Mouse (Mus musculus): ENCODE results near the gene 6030468B19Rik. TPM values are rescaled to one million over a fixed set of nuclear protein-coding genes. Genes with fewer than 3 reads are reported as not detected.

The 6030468B19Rik gene
- polyA plus RNA-seq, 1 experiment from 2014 or later: 0.28 TPM

GRCm38 (mm10) chr11:117774925-117775324 is 22.5 kb upstream of the 6030468B19Rik start:
- DNase-seq (ENCODE audit: low spot score): no peak
- H3K36me3 ChIP-seq (ENCODE audit: control insufficient read depth, insufficient read depth, low read length): peaks cover 14% of the 10 kb centered on the region; the same call in 1 of the 2 replicates
- 91% methylated on average over 10 of the region's 10 CpGs for WGBS

DNA sequence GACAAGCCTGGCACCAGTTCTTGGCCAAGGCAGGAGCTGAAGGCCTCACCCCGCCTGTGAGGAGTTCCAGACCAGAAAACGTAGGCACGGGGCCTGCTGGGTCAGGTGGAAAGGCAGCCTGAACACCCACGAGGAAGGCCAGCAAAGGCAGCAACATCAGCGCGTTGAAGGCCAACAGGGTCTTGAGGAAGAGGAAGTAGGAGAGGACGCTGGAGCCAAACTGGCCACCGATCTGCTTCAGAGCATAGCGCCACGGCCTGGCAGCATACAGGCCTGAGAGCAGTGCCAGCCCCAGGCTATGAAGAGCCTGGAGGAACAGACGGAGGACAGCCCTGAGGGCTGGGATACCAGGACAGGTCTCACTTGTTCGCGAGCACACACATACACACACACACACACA is 21.9 kb upstream of the 6030468B19Rik start:
- ATAC-seq (replicated peaks; ENCODE audit: low FRiP score, low TSS enrichment, low read depth): no peak
- Histone ChIP-seq H3K9me3 (ENCODE audit: control insufficient read depth, low read length) (no peaks in the 10 kb centered on the region), H3K36me3 (ENCODE audit: control insufficient read depth, insufficient read depth, low read length) (peaks cover 14% of the 10 kb centered on the region; the same call in 1 of the 2 replicates), H3K9ac (ENCODE audit: low read length) (no peak overlapping the region), H3K27ac (ENCODE audit: low read depth) (no peak overlapping the region), H3K4me1 (replicated peaks; ENCODE audit: control insufficient read depth, insufficient read depth, low read length) (peaks cover 13% of the 10 kb centered on the region), H3K4me3 (ENCODE audit: low read depth, low read length) (no peak overlapping the region), H3K27me3 (replicated peaks; ENCODE audit: control insufficient read depth, insufficient read depth, low read length) (no peaks in the 10 kb centered on the region), H3K4me2 (ENCODE audit: low read length) (no peak overlapping the region)
- no peak for DNase-seq (ENCODE audit: low spot score)
- WGBS: 90% methylated on average over 13 of the region's 13 CpGs

More at GRCm38 (mm10) chr11:117774925-117775324, 22.5 kb upstream of the 6030468B19Rik start:
- Histone ChIP-seq H3K27me3 (replicated peaks; ENCODE audit: control insufficient read depth, insufficient read depth, low read length) (no peaks in the 10 kb centered on the region), H3K4me1 (replicated peaks; ENCODE audit: control insufficient read depth, insufficient read depth, low read length) (peaks cover 10% of the 10 kb centered on the region), H3K4me3 (ENCODE audit: low read depth, low read length) (no peak overlapping the region), H3K9me3 (ENCODE audit: control insufficient read depth, low read length) (no peaks in the 10 kb centered on the region), H3K9ac (ENCODE audit: low read length) (no peak overlapping the region), H3K4me2 (ENCODE audit: low read length) (no peak overlapping the region), H3K27ac (ENCODE audit: low read depth) (no peak overlapping the region)
- no peak for ATAC-seq (replicated peaks; ENCODE audit: low FRiP score, low TSS enrichment, low read depth)

DNA sequence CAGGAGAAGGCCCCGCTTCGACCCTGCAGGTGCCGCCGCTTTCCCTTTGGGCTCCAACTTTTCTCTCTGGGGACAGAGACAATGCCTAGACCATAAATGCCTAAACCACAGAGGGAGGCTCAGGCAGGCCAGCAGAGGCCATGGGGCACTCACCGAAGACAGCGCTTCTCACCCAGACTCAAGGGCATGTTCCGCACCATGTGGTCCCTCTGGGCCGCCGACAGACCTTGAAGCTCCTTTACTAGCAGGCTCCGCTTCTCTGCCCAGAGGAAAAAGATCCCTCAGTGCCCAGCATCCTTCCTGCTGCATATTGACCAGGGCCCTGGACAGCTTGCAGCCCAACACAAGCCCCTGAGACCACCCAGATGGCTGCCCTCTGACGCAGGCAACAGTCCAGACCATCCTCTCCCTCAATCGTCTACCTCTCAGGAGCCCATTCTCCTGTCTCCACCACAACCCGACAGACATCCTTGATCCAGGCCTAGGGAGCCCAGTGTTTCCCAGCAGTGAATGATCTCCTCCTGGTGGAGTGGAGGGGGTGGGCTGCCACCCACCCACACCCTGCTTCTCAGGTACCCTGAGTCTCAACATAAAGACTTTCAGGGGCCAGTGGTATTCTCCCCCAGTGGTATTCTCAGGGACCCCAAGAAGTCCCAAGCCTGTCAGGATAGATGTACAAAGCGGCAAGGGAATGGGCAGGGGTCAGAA is 21.2 kb upstream of the 6030468B19Rik start:
- H3K9ac ChIP-seq (ENCODE audit: low read length): no peak overlapping the region
- ATAC-seq (replicated peaks; ENCODE audit: low FRiP score, low TSS enrichment, low read depth): no peak
- H3K27ac ChIP-seq (ENCODE audit: low read depth): no peak overlapping the region
- H3K27me3 ChIP-seq (replicated peaks; ENCODE audit: control insufficient read depth, insufficient read depth, low read length): no peaks in the 10 kb centered on the region
- H3K36me3 ChIP-seq (ENCODE audit: control insufficient read depth, insufficient read depth, low read length): peaks cover 14% of the 10 kb centered on the region; the same call in 1 of the 2 replicates
- no peaks in the 10 kb centered on the region for H3K9me3 ChIP-seq (ENCODE audit: control insufficient read depth, low read length)
- 91% methylated on average over 14 of the region's 14 CpGs for WGBS
- no peak overlapping the region for H3K4me2 ChIP-seq (ENCODE audit: low read length)
- peaks cover 20% of the 10 kb centered on the region for H3K4me1 ChIP-seq (replicated peaks; ENCODE audit: control insufficient read depth, insufficient read depth, low read length)
- DNase-seq (ENCODE audit: low spot score): no peak
- no peak overlapping the region for H3K4me3 ChIP-seq (ENCODE audit: low read depth, low read length)

DNA sequence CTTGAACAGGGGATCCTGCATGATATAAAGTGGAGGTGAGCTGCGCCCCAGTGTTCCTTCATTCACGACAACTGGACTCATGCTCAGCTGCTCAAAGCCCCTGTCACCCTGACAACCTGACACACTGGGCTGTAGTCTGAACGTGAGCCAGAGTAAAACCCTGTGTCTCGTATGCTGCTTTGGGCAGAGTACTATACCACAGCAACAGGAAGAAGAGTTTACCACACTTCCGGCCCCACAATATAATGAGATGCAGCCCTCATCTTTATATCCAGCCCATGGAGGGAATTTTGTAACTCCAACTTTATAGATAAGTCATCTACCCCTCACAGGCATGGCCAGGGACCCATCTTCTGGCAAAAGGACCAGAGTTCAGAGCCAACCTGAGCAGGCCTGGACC is 20.3 kb upstream of the 6030468B19Rik start:
- DNase-seq (ENCODE audit: low spot score) (no peak), ATAC-seq (replicated peaks; ENCODE audit: low FRiP score, low TSS enrichment, low read depth) (no peak)
- 84% methylated on average over 5 of the region's 5 CpGs for WGBS
- no peak overlapping the region for H3K4me2 ChIP-seq (ENCODE audit: low read length)
- no peak overlapping the region for H3K9ac ChIP-seq (ENCODE audit: low read length)
- H3K27ac ChIP-seq (ENCODE audit: low read depth): no peak overlapping the region
- H3K36me3 ChIP-seq (ENCODE audit: control insufficient read depth, insufficient read depth, low read length): peaks cover 14% of the 10 kb centered on the region; the same call in 1 of the 2 replicates
- no peak overlapping the region for H3K4me3 ChIP-seq (ENCODE audit: low read depth, low read length)
- H3K9me3 ChIP-seq (ENCODE audit: control insufficient read depth, low read length): no peaks in the 10 kb centered on the region
- peaks cover 27% of the 10 kb centered on the region for H3K4me1 ChIP-seq (replicated peaks; ENCODE audit: control insufficient read depth, insufficient read depth, low read length)
- H3K27me3 ChIP-seq (replicated peaks; ENCODE audit: control insufficient read depth, insufficient read depth, low read length): no peaks in the 10 kb centered on the region

- ATAC-seq (replicated peaks; ENCODE audit: low FRiP score, low TSS enrichment, low read depth) (no peak), DNase-seq (ENCODE audit: low spot score) (no peak)
- Histone ChIP-seq H3K36me3 (ENCODE audit: control insufficient read depth, insufficient read depth, low read length) (0 out of 2 replicates have a peak, but pooled peaks cover 9% of the 10 kb centered on the region), H3K27me3 (replicated peaks; ENCODE audit: control insufficient read depth, insufficient read depth, low read length) (no peaks in the 10 kb centered on the region), H3K27ac (ENCODE audit: low read depth) (no peak overlapping the region), H3K4me2 (ENCODE audit: low read length) (no peak overlapping the region), H3K9me3 (ENCODE audit: control insufficient read depth, low read length) (no peaks in the 10 kb centered on the region), H3K4me1 (replicated peaks; ENCODE audit: control insufficient read depth, insufficient read depth, low read length) (peaks cover 32% of the 10 kb centered on the region), H3K4me3 (ENCODE audit: low read depth, low read length) (no peak overlapping the region), H3K9ac (ENCODE audit: low read length) (no peak overlapping the region)
- 92% methylated on average over 11 of the region's 11 CpGs for WGBS
Measured at GRCm38 (mm10) chr11:117778031-117778430, 19.4 kb upstream of the 6030468B19Rik start.

DNA sequence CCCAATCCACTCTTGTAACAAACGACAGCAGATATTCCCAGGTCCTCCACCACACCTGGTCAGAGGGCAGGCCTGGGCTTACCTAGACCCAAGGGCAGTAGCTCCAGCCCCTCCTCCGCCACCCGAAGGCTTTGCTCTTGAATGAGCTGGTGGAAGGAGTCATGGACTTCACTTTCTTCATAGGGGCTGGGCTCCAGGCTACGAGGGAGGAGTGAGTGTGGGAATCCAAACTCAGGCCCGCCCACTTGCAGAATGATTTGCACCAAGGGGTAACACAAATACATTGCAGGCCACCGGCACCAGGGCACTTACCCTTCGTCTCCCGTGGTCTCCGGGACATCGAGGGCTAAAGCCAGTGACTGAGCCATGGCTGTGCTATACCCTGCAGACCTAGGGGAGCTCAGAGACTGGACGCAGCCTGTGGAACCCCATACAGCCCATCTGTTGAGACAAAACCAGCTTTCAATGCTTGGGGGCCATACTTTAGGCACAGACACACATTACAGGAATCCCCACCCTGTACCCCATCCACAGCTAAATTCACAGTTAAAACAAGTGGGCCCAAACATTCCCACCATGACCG is 18.5 kb upstream of the 6030468B19Rik start:
- peak overlapping the region; percentile 83 for H3K27ac ChIP-seq (ENCODE audit: low read depth)
- 0 out of 2 replicates have a peak, but pooled peaks cover 7% of the 10 kb centered on the region for H3K36me3 ChIP-seq (ENCODE audit: control insufficient read depth, insufficient read depth, low read length)
- H3K9me3 ChIP-seq (ENCODE audit: control insufficient read depth, low read length): no peaks in the 10 kb centered on the region
- peak overlapping the region; percentile 44 for H3K4me3 ChIP-seq (ENCODE audit: low read depth, low read length)
- DNase-seq (ENCODE audit: low spot score) (peak; percentile 64), ATAC-seq (replicated peaks; ENCODE audit: low FRiP score, low TSS enrichment, low read depth) (no peak)
- H3K27me3 ChIP-seq (replicated peaks; ENCODE audit: control insufficient read depth, insufficient read depth, low read length): no peaks in the 10 kb centered on the region
- H3K4me2 ChIP-seq (ENCODE audit: low read length): peak overlapping the region; percentile 89
- WGBS: 41% methylated on average over 12 of the region's 12 CpGs
- H3K4me1 ChIP-seq (replicated peaks; ENCODE audit: control insufficient read depth, insufficient read depth, low read length): peaks cover 32% of the 10 kb centered on the region
- H3K9ac ChIP-seq (ENCODE audit: low read length): peak overlapping the region; percentile 56

GRCm38 (mm10) chr11:117779434-117780198 is 17.8 kb upstream of the 6030468B19Rik start:
- peak; percentile 82 for DNase-seq (ENCODE audit: low spot score)
- WGBS: 4% methylated on average over 38 of the region's 38 CpGs
- Histone ChIP-seq H3K27ac (ENCODE audit: low read depth) (peak overlapping the region; percentile 83), H3K9me3 (ENCODE audit: control insufficient read depth, low read length) (no peaks in the 10 kb centered on the region), H3K4me2 (ENCODE audit: low read length) (peak overlapping the region; percentile 89), H3K27me3 (replicated peaks; ENCODE audit: control insufficient read depth, insufficient read depth, low read length) (no peaks in the 10 kb centered on the region), H3K36me3 (ENCODE audit: control insufficient read depth, insufficient read depth, low read length) (0 out of 2 replicates have a peak, but pooled peaks cover 4% of the 10 kb centered on the region), H3K9ac (ENCODE audit: low read length) (peak overlapping the region; percentile 56), H3K4me3 (ENCODE audit: low read depth, low read length) (peak overlapping the region; percentile 44), H3K4me1 (replicated peaks; ENCODE audit: control insufficient read depth, insufficient read depth, low read length) (peaks cover 32% of the 10 kb centered on the region)
- ATAC-seq (replicated peaks; ENCODE audit: low FRiP score, low TSS enrichment, low read depth): peak; percentile 24

DNA sequence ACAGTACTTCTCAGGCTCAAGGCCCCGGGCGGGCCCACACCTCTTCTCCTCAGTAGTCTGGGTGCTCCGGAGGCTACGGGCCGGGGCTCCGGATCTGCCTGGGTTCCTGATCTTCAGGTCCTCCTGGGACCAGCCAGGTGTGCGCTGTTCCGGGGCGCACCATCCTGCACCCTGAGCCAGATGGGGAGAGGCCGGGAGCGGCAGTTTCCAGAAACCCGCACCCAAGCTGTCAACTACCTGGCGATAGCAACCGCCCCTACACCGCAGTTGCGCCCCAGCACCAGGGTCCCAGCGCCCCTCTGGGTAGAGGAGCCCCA is 17.3 kb upstream of the 6030468B19Rik start:
- ATAC-seq (replicated peaks; ENCODE audit: low FRiP score, low TSS enrichment, low read depth): peak; percentile 28
- Histone ChIP-seq H3K27ac (ENCODE audit: low read depth) (peak overlapping the region; percentile 83), H3K4me1 (replicated peaks; ENCODE audit: control insufficient read depth, insufficient read depth, low read length) (peaks cover 32% of the 10 kb centered on the region), H3K27me3 (replicated peaks; ENCODE audit: control insufficient read depth, insufficient read depth, low read length) (no peaks in the 10 kb centered on the region), H3K4me3 (ENCODE audit: low read depth, low read length) (peak overlapping the region; percentile 44), H3K9ac (ENCODE audit: low read length) (peak overlapping the region; percentile 56), H3K36me3 (ENCODE audit: control insufficient read depth, insufficient read depth, low read length) (0 out of 2 replicates have a peak, but pooled peaks cover 4% of the 10 kb centered on the region), H3K9me3 (ENCODE audit: control insufficient read depth, low read length) (no peaks in the 10 kb centered on the region), H3K4me2 (ENCODE audit: low read length) (peak overlapping the region; percentile 89)
- WGBS: 1% methylated on average over 16 of the region's 17 CpGs
- no peak for DNase-seq (ENCODE audit: low spot score)
